Mouse (Mus musculus) B cell, adult 62 days (primary cell): ENCODE results near the gene Aph1a. TPM values are rescaled to one million over a fixed set of nuclear protein-coding genes. Genes with fewer than 3 reads are reported as not detected.

Experiments used
- total RNA-seq: library from RNA; stranded (reverse); gene quantifications from 4 replicates; pipeline ENCODE4 v1.2.4, GENCODE M21; 2023

Aph1a gene
- 54.4 to 67.2 TPM (median 56.9 TPM) in 4 replicates for total RNA-seq

GRCm38 (mm10) chr3:95893606-95894316 lies at the start of gene Aph1a:
Gene Aph1a, plus strand, starts transcription at chr3:95893969.

GRCm38 (mm10) chr3:95855502-95856089 lies 38.2 kb upstream of the Aph1a start, which contains the start of gene Prpf3:
Gene Prpf3, minus strand, starts transcription at chr3:95855885.

GRCm38 (mm10) chr3:95871392-95871867 lies 22.3 kb upstream of the Aph1a start, which contains the start of gene Mrps21:
Gene Mrps21, minus strand, starts transcription at chr3:95871519.

GRCm38 (mm10) chr3:95881979-95882815 lies 11.6 kb upstream of the Aph1a start, which contains the start of gene Ciart:
Gene Ciart, minus strand, starts transcription at chr3:95882251.

GRCm38 (mm10) chr3:95891211-95892065 lies 2.3 kb upstream of the Aph1a start, which contains the start of gene BC028528:
Gene BC028528, minus strand, starts transcription at chr3:95892005.

GRCm38 (mm10) chr3:95904568-95904967 lies 10.8 kb downstream of the Aph1a start, which contains the start of gene Car14:
Gene Car14, minus strand, starts transcription at chr3:95904691.

GRCm38 (mm10) chr3:95928658-95929503 lies 35.1 kb downstream of the Aph1a start, which contains the start of gene Anp32e:
Gene Anp32e, plus strand, starts transcription at chr3:95929246.

Other genes with a start within 250 kb of the Aph1a start
- 366 to 452 TPM (median 394 TPM) in 4 replicates for gene Mcl1, start 235.2 kb upstream of the Aph1a start, total RNA-seq
- 12.4 to 19.6 TPM (median 13.0 TPM) in 4 replicates for gene Adamtsl4, start 206.1 kb upstream of the Aph1a start, total RNA-seq
- 5.4 to 8.5 TPM (median 7.0 TPM) in 4 replicates for gene Ecm1, start 154.4 kb upstream of the Aph1a start, total RNA-seq
- 72.4 to 79.5 TPM (median 74.5 TPM) in 4 replicates for gene Tars2, start 133.8 kb upstream of the Aph1a start, total RNA-seq
- 94.1 to 102 TPM (median 101 TPM) in 4 replicates for gene Rprd2, start 75.1 kb upstream of the Aph1a start, total RNA-seq
- gene Prpf3, start 38.1 kb upstream of the Aph1a start, total RNA-seq: 91.6 to 109 TPM (median 97.6 TPM) in 4 replicates
- 90.6 to 114 TPM (median 96.0 TPM) in 4 replicates for gene Mrps21, start 22.4 kb upstream of the Aph1a start, total RNA-seq
- gene Ciart, start 11.7 kb upstream of the Aph1a start, total RNA-seq: 239 to 260 TPM (median 248 TPM) in 4 replicates
- gene BC028528, start 2.0 kb upstream of the Aph1a start, total RNA-seq: 56.7 to 71.3 TPM (median 66.1 TPM) in 4 replicates
- gene Car14, start 10.7 kb downstream of the Aph1a start, total RNA-seq: not detected in 4 replicates
- 98.0 to 114 TPM (median 107 TPM) in 4 replicates for gene Anp32e, start 35.3 kb downstream of the Aph1a start, total RNA-seq
- 189 to 205 TPM (median 195 TPM) in 4 replicates for gene Plekho1, start 102.0 kb downstream of the Aph1a start, total RNA-seq
- gene Vps45, start 164.5 kb downstream of the Aph1a start, total RNA-seq: 11.6 to 26.4 TPM (median 18.2 TPM) in 4 replicates
- gene Otud7b, start 210.6 kb downstream of the Aph1a start, total RNA-seq: 47.2 to 62.4 TPM (median 53.9 TPM) in 4 replicates